Mouse (Mus musculus): ENCODE results near the gene Gm21905.

Gm21905 gene

DNA sequence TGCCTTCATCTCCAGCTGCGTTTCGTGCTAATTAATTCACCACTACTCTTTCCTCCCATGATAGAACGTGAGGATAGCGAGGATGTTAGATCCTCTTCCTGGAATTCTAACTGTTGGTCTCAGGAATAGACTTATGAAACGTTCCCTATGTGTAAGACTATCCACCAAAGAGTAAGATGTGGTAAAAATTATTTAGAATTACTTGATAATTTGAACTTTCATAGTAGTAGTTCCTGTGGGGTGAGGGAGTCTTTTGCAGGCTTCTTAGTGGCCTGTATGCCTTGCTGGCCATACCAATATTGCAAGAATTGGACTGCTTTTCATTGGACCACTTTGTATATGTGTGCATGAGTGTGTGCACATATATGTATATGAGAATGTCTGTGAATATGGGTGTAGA is at the start of gene Gm21905:
Gene Gm21905, minus strand, starts transcription at position 101 of the 400 bp plus-strand sequence.
- no peak for DNase-seq (ENCODE audit: low read depth, low spot score)

DNA sequence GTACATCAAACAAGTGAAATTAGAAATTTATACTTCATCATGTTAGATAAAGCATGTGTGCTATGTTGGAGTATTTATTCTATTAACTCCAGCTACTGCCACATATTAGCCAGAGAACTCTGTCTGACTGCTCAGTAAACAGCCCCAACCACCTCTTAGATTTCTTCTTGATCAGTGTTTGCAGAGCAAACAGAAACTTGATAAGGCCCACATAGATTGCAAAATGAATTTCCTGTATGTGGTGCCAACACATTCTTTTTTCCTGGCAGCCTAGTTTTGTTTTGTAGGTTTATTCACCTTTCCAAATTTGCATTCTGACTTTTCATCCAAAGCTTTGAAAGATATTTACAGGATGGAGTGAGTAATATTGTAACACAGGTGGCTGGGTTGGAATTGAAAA is 44.2 kb upstream of the Gm21905 start:
- no peak for DNase-seq (ENCODE audit: low read depth, low spot score)

DNA sequence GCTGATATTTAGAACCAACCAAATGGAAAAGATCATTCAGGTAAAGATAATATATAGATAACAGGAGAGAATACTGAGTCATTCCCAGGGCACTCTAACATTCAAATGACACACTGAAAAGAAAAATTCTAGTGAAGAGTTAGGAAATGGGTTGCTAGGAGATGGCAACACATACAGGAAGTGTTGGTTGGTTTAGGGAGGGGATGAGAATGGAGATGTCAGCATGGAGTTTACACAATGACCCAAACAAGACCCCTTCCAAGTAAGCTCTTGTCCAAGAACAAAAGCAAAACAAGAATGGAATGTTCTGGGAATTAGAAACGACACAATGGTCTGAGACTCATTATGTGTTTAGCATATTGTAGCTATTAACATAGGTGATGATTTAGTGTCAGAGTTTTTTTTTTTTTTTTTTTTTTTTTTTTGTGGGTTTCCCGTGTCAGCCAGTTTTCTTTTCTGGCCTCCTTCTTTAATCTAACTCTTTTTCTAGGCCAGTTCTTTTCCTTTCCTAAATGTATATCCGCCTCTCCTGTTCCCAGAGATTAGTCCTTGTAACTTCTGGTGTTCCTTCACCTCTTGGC is 35.8 kb upstream of the Gm21905 start:
- DNase-seq (ENCODE audit: low read depth, low spot score), result no peak

DNA sequence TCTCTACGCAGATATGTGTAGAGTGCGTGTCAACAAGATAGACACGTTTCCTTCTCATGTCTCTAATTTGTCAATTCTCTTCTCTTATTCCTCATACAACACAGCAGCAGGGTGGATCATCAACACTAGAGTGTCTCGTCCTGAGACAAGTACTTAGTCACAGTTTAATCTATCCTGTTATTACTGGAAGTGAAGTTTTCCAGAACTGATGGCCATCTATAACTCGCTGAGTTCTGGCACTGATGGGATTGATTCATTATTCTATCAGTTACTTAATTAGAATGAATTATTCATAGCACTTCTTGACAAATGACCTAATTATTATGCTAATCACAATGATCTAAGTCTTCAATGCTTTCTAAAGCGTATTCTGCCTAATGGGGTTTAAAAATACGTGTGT is 23.3 kb upstream of the Gm21905 start:
- DNase-seq (ENCODE audit: low read depth, low spot score), result no peak

DNA sequence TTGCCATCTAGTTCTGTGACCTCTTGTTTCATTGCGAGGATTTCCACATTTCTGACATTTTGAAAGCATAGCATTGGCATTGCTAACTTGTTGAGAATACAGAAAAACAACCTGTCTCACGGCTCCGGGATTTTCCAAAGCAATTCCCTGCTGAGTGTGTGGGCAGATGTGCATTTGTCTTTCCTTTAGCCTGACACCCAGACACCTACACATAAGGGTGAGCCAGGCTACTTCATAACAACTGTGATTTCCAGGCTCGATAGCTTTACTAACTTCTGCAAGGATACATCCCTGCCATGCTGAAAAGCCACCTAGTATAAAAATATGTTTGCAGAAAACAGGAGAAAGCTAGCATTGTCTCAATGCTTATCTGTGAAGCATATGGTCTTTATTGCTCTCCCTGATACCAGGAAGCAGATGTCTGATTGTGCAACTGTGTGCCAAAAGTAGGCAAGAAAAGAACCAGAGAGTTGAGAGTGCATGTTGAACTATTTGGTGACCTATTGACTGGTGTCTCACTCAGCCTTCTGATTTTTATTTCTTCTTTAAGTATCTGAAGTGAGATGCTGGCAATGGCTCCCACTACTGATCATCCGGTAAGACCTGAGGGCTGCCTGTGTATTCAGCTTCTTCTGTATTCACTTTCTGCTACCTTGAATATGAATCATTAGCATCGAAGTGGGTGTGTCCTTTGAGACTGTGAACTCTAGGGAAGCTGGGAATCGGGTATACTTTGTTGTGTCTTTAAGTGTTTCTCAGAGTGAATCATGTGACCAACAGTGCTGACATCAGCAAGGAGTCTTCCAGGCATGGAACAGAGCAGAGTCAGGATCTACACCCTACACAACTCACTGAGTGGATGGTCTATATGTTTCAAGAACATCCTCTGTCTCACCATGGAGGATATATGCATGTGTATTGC is 15.7 kb upstream of the Gm21905 start:
- no peak for DNase-seq (ENCODE audit: low read depth, low spot score)

DNA sequence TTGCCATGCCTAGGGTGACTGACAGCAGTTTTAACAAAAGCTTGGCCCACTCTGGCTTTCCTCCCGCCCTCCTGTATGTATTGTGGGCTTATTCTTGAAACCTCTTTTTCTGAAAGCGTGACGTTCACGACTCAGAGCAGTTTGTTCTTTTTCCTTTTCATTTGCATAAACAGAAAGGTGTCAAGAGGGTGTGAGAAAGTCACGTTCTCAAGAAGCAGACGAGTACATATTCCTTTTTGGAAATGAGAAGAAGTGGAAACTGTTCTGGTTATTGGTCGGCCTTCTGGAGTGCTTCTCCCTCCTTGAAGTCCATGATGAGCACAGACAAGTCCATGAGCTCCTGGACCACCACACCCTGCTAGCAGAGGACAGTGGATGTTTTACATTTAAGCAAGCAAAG is 9.3 kb upstream of the Gm21905 start:
- no peak for DNase-seq (ENCODE audit: low read depth, low spot score)

DNA sequence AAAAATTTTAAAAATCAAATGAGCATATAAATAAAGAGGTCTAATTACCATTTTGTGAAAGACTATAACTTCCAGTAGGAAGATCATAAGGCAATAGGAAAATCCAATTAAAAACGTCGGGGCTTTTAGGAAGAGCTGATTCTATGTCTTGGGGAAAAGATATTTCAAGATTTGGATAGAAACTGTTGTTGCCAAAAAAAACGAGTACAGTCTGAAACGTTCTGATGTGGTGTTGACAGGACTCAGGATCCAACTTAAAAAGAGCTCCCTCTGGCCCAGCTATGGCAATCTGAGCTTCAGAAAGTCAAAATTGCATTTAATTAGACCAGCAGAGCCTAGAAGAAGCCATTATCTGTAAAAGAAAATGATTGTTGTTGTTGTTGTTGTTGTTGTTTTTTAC is 7.9 kb upstream of the Gm21905 start:
- DNase-seq (ENCODE audit: low read depth, low spot score), result no peak

DNA sequence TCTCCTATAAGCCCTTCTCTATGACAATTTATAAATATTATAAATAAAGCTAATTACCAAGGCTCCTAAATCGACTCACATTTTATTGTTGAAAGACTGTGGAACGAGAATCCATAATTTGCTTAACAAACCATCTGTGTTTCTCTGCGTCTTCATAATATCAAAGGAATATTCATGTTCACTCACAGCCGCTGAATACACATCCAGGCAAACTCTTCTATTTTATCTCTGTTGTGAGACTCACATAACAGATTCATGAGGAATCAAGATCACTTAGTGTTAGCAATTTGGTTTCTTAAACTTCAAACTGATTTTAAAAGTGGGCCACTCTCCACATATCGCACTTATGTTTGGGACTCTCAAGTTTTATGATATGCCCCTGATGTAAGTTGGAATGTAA is 1.9 kb upstream of the Gm21905 start:
- DNase-seq (ENCODE audit: low read depth, low spot score), result no peak

DNA sequence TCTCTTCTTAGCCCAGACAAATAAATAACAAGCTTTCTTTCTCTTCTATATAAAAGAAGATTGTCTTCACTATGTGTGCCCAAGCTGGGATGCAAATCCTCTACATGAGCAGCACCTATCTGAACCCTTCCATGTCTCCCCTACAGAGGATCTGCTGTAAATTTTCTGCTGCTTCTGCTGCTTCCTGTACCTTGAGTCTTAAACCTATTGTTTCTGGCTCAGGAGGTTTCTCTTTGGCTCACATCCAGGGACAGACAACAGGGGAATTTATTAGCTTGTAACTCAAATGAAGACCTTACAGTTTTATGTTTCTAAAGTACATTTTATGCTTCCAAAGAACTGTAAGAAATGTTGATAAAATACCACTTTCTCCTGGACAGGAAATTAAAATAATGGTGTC is 785 bp upstream of the Gm21905 start:
- no peak for DNase-seq (ENCODE audit: low read depth, low spot score)

DNA sequence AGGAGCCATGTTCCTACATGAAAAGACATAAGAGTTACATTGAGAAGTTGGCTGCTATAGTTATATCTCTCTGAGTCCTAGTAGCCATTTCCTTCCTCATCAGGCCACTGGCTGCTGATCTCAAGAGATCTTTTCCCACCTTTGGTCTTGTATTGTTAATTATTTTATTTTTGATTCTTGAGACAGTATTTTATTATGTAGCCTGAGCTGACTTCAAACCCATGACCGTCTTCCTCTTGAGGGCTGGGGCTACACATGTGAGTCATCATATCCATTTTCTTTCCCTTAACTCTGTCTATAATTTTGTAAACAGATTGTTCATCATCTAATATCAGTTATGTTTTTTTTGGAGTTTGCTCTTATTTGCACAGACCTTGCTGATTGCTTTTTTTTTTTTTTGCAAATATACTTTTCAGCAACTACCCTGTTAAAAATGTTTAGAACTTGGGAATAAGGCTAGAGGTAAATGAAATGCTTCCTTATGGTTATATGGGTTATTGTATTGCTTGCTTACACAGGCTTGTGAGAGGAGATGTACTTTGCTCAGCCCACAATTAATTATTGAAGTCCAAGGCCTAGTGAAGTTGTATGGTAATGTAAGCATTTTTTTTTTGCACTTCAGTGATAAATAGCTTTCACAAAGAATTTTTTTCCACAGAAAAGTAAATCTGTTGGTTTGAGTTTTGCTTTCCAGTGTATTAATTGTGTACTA is 2.0 kb downstream of the Gm21905 start:
- DNase-seq (ENCODE audit: low read depth, low spot score), result no peak

DNA sequence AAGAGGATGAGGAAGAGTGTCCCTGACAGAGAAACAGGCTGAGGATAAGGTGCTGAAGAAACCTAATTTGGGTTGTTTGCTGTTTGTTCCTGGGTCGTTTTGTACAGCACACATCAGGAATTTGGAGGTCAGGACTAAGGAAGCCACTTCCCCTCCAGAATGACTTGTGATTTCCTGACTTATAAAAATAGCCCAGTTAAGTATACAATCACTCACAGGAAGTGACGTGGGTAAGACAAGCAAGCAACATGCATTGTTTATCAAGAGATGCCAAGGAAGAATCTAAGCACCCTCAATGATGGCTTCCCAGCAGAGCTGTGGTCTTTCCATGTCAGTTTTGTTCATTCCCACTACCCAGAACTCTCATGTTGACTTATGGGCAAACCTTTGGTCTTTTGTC is 3.0 kb downstream of the Gm21905 start:
- DNase-seq (ENCODE audit: low read depth, low spot score), result no peak

DNA sequence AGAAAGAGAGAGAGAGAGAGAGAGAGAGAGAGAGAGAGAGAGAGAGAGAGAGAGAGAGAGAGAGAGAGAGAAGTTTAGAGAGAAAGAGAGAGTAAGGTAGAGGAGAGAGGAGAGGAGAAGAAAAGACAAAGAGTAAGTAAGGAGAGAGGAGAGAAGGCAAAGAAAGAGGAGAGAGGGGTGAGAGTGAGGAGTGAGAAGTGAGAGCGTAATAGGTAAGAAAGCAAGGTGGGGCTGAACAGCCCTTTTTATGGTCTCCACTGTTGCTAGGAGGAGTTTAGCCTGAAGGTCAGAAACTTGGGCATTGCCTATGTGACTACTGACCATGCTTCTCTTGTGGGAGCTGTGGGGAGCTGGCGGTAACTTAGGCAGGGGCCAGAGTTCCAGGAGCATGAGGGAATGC is 4.9 kb downstream of the Gm21905 start, which contains the start of gene Gm5108:
Gene Gm5108, plus strand, starts transcription at position 301 of the 400 bp plus-strand sequence.
- no peak for DNase-seq (ENCODE audit: low read depth, low spot score)

DNA sequence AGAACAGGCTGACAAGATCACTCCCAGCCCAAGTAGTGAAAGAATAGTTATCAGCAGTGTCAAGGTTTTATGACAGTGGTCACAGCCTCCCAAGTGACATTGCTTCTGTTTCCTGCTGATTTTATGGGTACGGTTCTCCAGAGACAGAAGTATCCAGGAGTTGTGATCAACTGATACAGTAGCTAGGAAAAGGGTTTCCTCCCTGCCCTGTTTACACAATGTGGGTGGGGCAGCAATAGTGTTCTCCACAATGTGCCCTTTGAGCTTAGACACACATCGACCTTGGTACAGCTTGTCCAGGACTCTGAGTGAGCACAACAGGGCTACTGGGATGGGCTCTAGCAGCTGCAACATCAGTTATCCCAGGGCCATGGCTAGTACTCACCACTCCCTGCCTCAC is 14.6 kb downstream of the Gm21905 start:
- DNase-seq (ENCODE audit: low read depth, low spot score), result no peak

DNA sequence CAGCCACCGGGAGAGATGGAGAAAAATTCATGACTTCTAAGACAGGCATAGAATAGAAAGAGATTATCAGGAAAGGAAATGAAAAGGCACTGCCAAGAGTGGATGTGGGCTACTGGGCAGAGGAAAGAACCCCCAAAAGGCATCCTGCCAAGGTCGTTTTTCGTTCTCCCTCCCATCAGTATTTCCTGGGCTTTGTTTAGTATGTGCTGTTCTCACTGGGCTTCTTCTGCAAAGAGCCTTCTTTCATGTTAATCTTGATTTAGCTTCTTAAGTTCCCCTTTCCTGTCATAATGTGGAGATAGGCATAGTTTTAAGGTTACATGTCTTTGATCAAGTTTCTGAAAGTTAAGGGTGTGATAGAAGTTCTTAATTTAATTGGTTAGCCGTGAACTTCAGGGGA is 15.6 kb downstream of the Gm21905 start:
- no peak for DNase-seq (ENCODE audit: low read depth, low spot score)

DNA sequence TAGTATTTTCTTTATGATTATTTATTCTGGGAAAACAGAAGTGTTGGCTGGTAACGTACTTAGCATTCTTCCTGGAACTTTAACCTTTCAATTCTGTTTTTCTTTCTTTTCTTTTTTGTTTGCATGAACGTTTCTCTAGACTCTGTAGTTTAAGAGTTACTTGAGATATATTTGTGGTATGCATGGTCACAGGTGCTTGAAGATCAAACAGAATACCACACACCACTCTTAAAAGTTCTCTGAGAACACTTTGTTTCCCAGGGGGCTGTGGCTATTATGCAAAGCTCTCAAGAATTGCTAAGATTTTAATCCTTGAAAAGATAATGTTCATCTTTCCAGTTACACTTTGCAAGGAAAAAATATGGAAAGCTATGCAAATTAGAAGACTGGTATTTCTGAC is 41.7 kb downstream of the Gm21905 start:
- no peak for DNase-seq (ENCODE audit: low read depth, low spot score)

DNA sequence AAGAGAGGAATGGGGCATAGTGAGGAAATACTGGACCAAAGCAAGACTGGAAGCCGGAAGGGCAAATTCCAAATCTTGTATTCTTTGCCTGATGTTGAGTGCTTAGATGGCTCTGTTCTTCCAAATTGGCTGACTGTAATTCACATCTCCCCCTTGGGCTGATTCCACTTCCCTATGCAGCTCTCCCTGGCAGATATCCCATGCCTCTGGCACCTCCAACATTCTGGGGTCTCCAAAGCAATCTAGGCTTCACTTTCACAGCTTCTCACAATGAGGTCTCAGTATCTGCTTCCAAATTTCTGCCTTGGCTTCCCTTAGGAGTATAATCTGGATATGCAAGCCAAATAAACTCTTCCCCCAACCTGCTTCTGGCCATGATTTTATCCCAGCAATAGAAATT is 47.3 kb downstream of the Gm21905 start:
- DNase-seq (ENCODE audit: low read depth, low spot score), result no peak

DNA sequence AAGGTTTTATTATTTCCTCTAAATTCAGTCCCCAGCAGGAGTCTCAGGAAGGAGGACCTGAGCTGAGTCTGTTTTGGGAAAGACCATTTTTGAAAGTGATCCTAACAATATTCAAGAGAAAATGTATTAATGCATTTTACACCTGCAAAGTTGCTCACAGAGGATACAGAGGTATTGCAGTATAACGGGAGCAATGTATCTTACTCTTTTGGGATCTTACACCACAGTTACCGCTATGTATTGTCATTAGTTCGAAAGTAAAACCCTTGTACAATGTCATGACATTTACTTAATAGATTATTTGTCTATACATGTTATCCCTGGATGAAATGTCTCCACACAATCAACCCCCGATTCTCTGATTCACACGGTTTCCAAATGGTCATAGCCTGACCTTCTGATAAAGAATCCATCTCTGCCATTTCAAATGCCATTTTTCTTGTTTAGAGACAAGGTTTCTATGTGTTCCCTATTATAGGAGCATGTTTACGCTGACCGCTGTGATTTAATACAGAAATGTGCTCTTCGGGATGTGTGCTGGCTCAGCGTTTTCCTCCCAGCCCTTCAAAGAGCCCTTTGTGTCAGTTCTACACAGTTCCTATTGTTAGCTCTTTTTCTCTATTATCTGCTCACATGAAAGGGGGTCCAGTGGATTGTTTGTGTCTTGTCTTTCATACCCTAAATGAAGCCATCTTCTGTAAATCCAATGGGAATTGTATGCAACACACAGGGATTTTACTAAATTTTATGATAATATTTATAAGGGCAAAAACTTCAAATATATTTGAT is 61.6 kb downstream of the Gm21905 start:
- no peak for DNase-seq (ENCODE audit: low read depth, low spot score)

DNA sequence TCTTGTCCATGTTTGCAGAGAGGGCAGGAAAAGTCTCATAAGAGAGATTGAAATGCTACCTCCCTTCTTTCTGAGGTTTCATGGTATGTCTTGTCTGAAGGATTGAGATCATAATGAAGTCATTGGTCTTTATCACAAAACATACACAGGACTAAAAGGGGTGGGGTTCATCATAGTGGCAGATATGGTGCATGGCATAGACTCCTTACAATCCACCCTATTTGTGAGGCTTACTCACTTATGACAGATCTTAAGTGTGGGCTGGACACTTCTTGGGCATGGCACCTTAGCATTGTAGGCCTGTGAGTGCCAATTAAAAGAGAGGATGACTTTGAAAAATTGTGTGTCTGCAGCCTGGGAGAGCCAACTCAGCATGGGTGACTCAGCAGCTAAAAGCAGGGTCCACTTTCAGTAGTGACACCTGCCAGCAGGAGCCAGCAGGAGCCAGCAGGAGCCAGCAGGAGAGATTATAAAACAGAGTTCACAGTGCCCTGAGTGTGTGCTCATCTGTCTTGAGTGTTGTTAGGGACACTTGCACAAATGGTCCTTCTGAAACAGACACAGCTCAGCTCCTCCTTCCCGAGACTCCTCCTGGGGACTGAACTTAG is 62.6 kb downstream of the Gm21905 start:
- DNase-seq (ENCODE audit: low read depth, low spot score), result no peak
